Mouse (Mus musculus) frontal cortex, postnatal 10 days (tissue): ENCODE measurements at regions not wholly inside any gene's neighbourhood (a gene's known extent, or its start where the extent isn't known, plus 50 kb on each side); places are given as distances from the start of the nearest gene placed in this dataset.

Experiments used
- DNase-seq, 2 experiments: peaks; one replicate each; pipeline ENCODE4 v3.0.0; 2022; ENCODE audit warnings: low spot score in 2 of 2, mixed read lengths in 1 of 2

- peak in 1 of 2 experiments; percentile 21 for DNase-seq
Observed at GRCm38 (mm10) chr13:99641386-99642165, 125.2 kb upstream of the Map1b start.

GRCm38 (mm10) chr13:99632706-99633105 is 116.4 kb upstream of the Map1b start:
- no peak for DNase-seq

GRCm38 (mm10) chr13:99630800-99631199 is 114.5 kb upstream of the Map1b start:
- no peak for DNase-seq

GRCm38 (mm10) chr13:99630356-99630755 is 114.0 kb upstream of the Map1b start:
- no peak for DNase-seq

- DNase-seq = no peak
Observed at GRCm38 (mm10) chr13:99625196-99625595, 108.9 kb upstream of the Map1b start.

GRCm38 (mm10) chr13:99618332-99618731 is 102.0 kb upstream of the Map1b start:
- no peak for DNase-seq

- no peak for DNase-seq
Observed at GRCm38 (mm10) chr13:99617457-99617856, 101.1 kb upstream of the Map1b start.

- DNase-seq = no peak
Observed at GRCm38 (mm10) chr13:99611715-99612494, 95.6 kb upstream of the Map1b start.

- no peak for DNase-seq
Observed at GRCm38 (mm10) chr13:99610498-99610897, 94.2 kb upstream of the Map1b start.

GRCm38 (mm10) chr13:99609151-99610146 is 93.1 kb upstream of the Map1b start:
- no peak for DNase-seq

GRCm38 (mm10) chr13:99608591-99608990 is 92.3 kb upstream of the Map1b start:
- no peak for DNase-seq

- DNase-seq = no peak
Observed at GRCm38 (mm10) chr13:99607208-99607607, 90.9 kb upstream of the Map1b start.

GRCm38 (mm10) chr13:99606606-99606990 is 90.3 kb upstream of the Map1b start:
- no peak for DNase-seq

GRCm38 (mm10) chr13:99605866-99606605 is 89.7 kb upstream of the Map1b start:
- DNase-seq = no peak

- DNase-seq = no peak
Observed at GRCm38 (mm10) chr13:99597891-99598290, 81.6 kb upstream of the Map1b start.

GRCm38 (mm10) chr13:99593846-99594813 is 77.8 kb upstream of the Map1b start:
- DNase-seq = no peak

- no peak for DNase-seq
Observed at GRCm38 (mm10) chr13:99593243-99593635, 76.9 kb upstream of the Map1b start.

GRCm38 (mm10) chr13:99592596-99593242 is 76.4 kb upstream of the Map1b start:
- no peak for DNase-seq

GRCm38 (mm10) chr13:99588646-99589045 is 72.3 kb upstream of the Map1b start:
- DNase-seq = no peak
